Mouse (Mus musculus) limb, embryonic 15.5 days (tissue): ENCODE results near the gene Gm11541. TPM values are rescaled to one million over a fixed set of nuclear protein-coding genes. Genes with fewer than 3 reads are reported as not detected.
"Not testable (repeated sequence)": the region's sequence is repeated elsewhere in the genome, so short reads cannot be mapped to it uniquely, and the experiment has no call there.

Source experiments
- ATAC-seq: fragments of 200-750 bp; cut with Nextera tagmentation; 2 replicates; pipeline ENCODE4 v1.8.0; 2017; ENCODE audit warnings: low read depth, moderate TSS enrichment; ENCODE audit not compliant: insufficient number of reproducible peaks, low FRiP score, low TSS enrichment
- H3K27ac ChIP-seq: fragments of 300-500 bp; sonication (generic); 2 replicates; pipeline ENCODE4 v1.5.1; 2015; ENCODE audit warnings: moderate library complexity, mild to moderate bottlenecking, inconsistent platforms
- H3K27me3 ChIP-seq: fragments of 300-500 bp; sonication (generic); 2 replicates; pipeline ENCODE4 v1.6.1; 2015; ENCODE audit warnings: inconsistent platforms
- H3K36me3 ChIP-seq: fragments of 300-500 bp; sonication (generic); 2 replicates; pipeline ENCODE4 v1.6.1; 2015; ENCODE audit warnings: inconsistent platforms
- H3K4me1 ChIP-seq: fragments of 300-500 bp; sonication (generic); 2 replicates; pipeline ENCODE4 v1.6.1; 2015; ENCODE audit warnings: inconsistent platforms
- H3K4me2 ChIP-seq: fragments of 300-500 bp; sonication (generic); 2 replicates; pipeline ENCODE4 v1.6.1; 2015; ENCODE audit warnings: mild to moderate bottlenecking, inconsistent platforms
- H3K4me3 ChIP-seq: fragments of 300-500 bp; sonication (generic); 2 replicates; pipeline ENCODE4 v1.5.1; 2015; ENCODE audit warnings: mild to moderate bottlenecking, inconsistent platforms
- H3K9ac ChIP-seq: fragments of 300-500 bp; sonication (generic); 2 replicates; pipeline ENCODE4 v1.6.1; 2015; ENCODE audit warnings: inconsistent platforms
- H3K9me3 ChIP-seq: fragments of 300-500 bp; sonication (generic); 2 replicates; pipeline ENCODE4 v1.6.1; 2016; ENCODE audit warnings: inconsistent platforms
- WGBS: fragments of 180-500 bp; shearing (Covaris S2); methylation state at CpG from one replicate; pipeline ENCODE4 v1.1.7; 2015; 5-methylcytosine and 5-hydroxymethylcytosine counted together
- polyA plus RNA-seq: library from polyadenylated mRNA; unstranded; fragments of >200 nt; fragmentation: Nextera tagmentation; extraction: Ambion mirVana; gene quantifications from 2 replicates; pipeline ENCODE4 v1.2.1, GENCODE M21; 2015

Gene Gm11541
- polyA plus RNA-seq, 1 experiment from 2014 or later = 0.19 TPM

DNA sequence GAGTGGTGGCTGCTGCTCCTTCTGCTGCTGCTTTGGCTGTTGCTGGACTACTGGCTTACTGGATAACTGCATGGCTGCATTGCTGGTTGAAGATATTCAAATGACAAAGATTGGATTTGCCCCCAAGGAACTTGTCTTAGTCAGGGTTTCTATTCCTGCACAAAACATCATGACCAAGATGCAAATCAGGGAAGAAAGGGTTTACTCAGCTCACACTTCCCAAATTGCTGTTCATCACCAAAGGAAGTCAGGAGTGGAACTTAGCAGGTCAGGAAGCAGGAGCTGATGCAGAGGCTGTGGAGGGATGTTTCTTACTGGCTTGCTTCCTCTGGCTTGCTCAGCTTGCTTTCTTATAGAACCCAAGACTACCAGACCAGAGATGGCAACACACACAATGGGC lies 11.8 kb downstream of the Gm11541 start:
- not testable (repeated sequence) for H3K4me2 ChIP-seq, H3K27me3 ChIP-seq, H3K4me3 ChIP-seq, H3K27ac ChIP-seq, H3K9ac ChIP-seq, H3K4me1 ChIP-seq, H3K36me3 ChIP-seq, H3K9me3 ChIP-seq, ATAC-seq

DNA sequence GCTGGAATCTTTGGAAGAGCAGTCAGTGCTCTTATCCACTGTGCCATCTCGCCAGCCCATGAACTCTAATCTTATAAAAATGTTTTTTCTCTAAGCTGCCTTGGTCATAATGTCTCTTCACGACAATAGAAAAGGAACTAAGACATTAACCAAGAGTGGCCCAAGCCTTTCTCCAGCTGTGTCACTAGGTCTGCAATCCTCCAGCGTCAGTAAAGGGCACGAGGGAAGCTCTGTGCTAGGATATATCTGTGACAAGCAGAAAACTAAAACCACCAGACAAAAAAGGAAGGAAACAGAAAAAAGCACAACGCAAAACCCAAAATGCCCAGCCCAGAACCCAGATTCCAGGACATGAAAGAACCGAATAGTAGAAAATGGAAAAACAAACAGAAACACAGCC lies 17.1 kb downstream of the Gm11541 start:
- Histone ChIP-seq H3K9ac (no peak overlapping the region), H3K27ac (no peak overlapping the region)

DNA sequence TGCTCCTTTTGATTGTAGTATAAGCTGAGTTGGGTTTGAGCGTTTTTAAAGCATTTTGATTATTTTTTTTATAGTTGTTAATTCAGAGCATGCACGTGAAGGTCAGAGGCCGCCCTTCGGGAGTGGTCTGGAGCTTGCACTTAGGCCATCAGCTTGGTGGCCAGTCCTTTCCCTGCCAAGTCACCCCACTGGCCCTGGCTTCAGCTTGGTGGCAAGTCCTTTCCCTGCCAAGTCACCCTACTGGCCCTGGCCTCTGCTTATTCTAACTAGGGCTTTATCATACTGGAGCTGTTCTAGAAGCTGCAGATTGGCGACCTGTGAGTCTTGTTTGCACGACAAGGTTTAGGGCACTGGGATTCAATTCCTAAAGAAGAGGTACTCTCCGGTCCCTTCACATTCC lies 21.9 kb downstream of the Gm11541 start:
- H3K27me3 ChIP-seq = no peaks in the 10 kb centered on the region
- H3K36me3 ChIP-seq = no peaks in the 10 kb centered on the region
- no peak overlapping the region for H3K4me3 ChIP-seq
- no peaks in the 10 kb centered on the region for H3K9me3 ChIP-seq
- WGBS = 74% methylated on average over 7 of the region's 7 CpGs
- no peak overlapping the region for H3K4me2 ChIP-seq
- ATAC-seq = no peak
- no peak overlapping the region for H3K9ac ChIP-seq
- peaks cover 8% of the 10 kb centered on the region for H3K4me1 ChIP-seq
- H3K27ac ChIP-seq = no peak overlapping the region

More for the DNA sequence above, 17.1 kb downstream of the Gm11541 start:
- ATAC-seq = no peak
- 81% methylated on average over 6 of the region's 6 CpGs for WGBS
- H3K4me3 ChIP-seq = no peak overlapping the region
- no peaks in the 10 kb centered on the region for H3K4me1 ChIP-seq
- no peaks in the 10 kb centered on the region for H3K36me3 ChIP-seq
- no peaks in the 10 kb centered on the region for H3K27me3 ChIP-seq
- no peak overlapping the region for H3K4me2 ChIP-seq
- H3K9me3 ChIP-seq = no peaks in the 10 kb centered on the region

DNA sequence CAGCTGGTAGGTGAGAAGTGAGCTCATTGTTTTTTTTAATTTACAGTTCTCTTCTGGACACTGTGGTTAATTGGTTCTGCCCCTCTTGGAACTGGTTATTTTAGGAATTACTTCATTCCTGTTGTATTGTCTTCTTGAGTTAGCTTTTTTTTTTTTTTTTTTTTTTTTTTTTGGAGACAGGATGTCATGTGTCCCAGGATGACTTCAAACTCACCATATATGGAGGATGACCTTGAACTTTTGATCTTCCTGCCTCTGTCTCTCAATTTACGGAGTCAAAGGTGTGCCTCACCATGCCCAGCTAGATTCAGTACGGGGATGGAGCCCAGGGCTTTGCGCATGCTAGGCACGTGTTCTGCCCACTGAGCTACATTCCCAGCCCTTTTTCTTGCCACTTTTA lies 22.7 kb downstream of the Gm11541 start:
- H3K9me3 ChIP-seq = no peaks in the 10 kb centered on the region
- WGBS = 77% methylated on average over 4 of the region's 4 CpGs

DNA sequence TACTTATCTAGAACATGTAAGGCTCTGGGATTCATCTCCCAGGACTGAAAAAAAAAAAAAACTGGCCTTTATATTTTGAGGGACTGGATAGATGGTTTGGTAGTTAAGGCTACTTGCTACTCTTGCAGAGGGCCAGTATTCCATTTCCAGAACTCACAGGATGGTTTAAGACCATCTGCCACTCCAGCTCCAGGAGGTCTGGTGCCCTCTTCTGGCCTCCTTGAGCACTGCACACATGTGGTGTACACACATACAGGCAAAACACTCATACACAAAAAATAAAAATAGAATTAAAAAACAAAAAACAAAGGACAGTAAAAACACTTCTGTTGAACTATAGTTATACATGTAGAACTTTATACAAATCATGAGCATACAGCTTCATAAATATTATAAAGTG lies 23.7 kb downstream of the Gm11541 start:
- no peaks in the 10 kb centered on the region for H3K36me3 ChIP-seq
- no peak overlapping the region for H3K27ac ChIP-seq
- H3K4me3 ChIP-seq = no peak overlapping the region
- no peaks in the 10 kb centered on the region for H3K9me3 ChIP-seq
- no peak for ATAC-seq
- no peak overlapping the region for H3K4me2 ChIP-seq
- H3K9ac ChIP-seq = no peak overlapping the region
- no peaks in the 10 kb centered on the region for H3K27me3 ChIP-seq
- H3K4me1 ChIP-seq = peaks cover 19% of the 10 kb centered on the region

More for the DNA sequence above, 22.7 kb downstream of the Gm11541 start:
- H3K4me2 ChIP-seq = no peak overlapping the region
- H3K27me3 ChIP-seq = no peaks in the 10 kb centered on the region
- no peak for ATAC-seq
- H3K4me3 ChIP-seq = no peak overlapping the region
- no peak overlapping the region for H3K27ac ChIP-seq
- peaks cover 9% of the 10 kb centered on the region for H3K4me1 ChIP-seq
- H3K9ac ChIP-seq = no peak overlapping the region
- H3K36me3 ChIP-seq = no peaks in the 10 kb centered on the region

DNA sequence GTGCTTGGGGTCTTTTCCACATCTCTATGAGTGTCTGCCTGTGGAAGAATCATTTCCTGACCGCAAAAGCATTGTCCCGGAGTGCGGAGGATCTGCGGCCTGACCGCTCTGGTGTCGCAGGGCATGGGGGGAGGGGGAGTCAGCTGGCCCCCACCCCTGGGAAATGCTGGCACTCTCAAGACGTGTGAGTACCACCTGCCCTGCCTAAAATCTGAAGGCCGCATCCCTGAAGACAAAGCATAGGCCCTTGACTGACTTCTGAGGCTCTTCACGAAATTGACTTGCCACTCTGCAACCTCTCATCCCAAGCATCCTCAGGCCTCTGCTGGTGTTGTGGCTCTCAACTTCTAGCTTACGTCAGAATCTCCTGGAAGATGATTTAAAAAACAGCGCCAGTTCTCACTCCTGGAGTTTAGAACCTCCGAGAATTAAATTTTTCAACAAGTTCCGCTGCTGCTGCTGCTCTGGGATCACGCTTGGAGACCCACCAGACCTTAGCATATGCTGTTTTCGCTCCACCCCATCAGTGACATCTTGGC lies 26.6 kb downstream of the Gm11541 start:
- no peak for ATAC-seq
- Histone ChIP-seq H3K27ac (peak overlapping the region; percentile 94), H3K27me3 (no peaks in the 10 kb centered on the region), H3K4me1 (peaks cover 30% of the 10 kb centered on the region), H3K36me3 (no peaks in the 10 kb centered on the region), H3K9me3 (no peaks in the 10 kb centered on the region), H3K4me3 (peak overlapping the region; percentile 97), H3K4me2 (peak overlapping the region; percentile 75), H3K9ac (peak overlapping the region; percentile 99; the same call in 1 of the 2 replicates)
- 25% methylated on average over 15 of the region's 15 CpGs for WGBS

DNA sequence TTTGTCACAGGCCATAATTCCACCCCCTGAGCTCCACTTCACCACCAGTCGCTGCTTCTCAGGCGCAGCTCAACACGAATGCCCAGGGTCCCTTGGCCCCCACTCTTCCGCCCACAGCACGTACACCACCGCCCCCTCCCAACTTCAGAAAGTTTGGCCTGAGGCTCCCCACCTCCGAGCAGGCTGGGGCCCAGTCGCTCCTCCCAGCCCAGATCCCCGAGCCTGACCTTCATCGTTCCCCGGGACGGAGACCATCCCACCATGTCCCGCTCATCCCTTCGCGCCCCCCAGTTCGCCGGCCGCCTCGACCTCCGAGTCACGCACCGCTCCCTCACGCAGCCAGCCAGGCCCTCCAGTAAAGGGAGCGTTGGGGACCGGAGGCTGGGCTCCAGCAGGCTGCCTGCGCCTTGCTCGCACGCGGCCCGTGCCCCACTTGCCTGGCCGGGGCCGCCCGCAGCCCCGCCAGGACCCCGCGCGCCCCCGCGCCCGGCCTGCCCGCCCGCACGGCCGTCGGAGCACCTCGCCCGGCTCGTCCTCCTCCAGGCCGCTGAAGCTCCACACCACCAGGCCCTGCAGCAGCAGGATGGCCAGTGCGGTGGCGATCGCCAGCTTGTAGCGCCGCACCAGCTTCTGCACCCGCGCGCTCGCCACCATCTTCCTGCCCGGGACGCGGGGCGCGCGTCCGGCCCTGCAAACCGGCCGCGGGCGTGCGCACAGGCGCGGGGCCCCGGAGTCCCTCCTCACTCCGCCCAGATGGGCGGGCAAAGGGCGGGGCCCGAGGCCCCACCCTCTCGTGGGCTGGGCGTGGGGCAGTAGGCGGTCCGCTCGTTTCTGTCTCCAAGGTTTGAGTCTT lies 27.3 kb downstream of the Gm11541 start, which contains the start of gene Xylt2:
Gene Xylt2 (minus strand): TSS at position 762 of the 853 bp plus-strand sequence.
- Histone ChIP-seq H3K9me3 (no peaks in the 10 kb centered on the region), H3K27me3 (no peaks in the 10 kb centered on the region), H3K27ac (peak within 1 kb of the TSS; percentile 94), H3K4me2 (peak within 1 kb of the TSS; percentile 75), H3K4me1 (peaks cover 30% of the 10 kb centered on the region), H3K4me3 (peak within 1 kb of the TSS; percentile 97), H3K9ac (peak within 1 kb of the TSS; percentile 99), H3K36me3 (no peaks in the 10 kb centered on the region; the same call in 1 of the 2 replicates)
- under 1% methylated on average over 82 of the region's 82 CpGs for WGBS
- ATAC-seq = peak; percentile 94

DNA sequence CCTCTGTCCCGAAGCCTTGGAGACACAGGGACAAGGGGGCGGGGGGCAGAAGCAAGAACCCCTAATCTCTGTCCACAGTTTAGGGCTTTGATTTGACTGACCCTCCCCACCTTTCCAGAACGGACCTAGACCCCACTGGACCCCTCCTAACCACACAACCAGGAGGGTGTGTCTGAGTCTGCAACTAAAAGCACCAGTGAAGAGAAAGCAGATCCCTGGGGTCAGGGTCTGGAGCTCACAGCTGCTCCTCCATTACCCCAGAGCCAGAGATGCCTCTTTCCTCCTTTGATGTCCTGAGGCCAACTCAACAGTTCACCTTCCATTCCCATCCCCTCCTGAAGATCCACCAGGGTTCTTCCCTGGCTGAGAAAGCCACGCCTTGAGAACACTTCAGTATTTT lies 28.0 kb downstream of the Gm11541 start:
- Histone ChIP-seq H3K4me1 (peaks cover 30% of the 10 kb centered on the region), H3K9ac (peak overlapping the region; percentile 99), H3K27me3 (no peaks in the 10 kb centered on the region), H3K9me3 (no peaks in the 10 kb centered on the region), H3K36me3 (peaks cover 3% of the 10 kb centered on the region; the same call in 1 of the 2 replicates), H3K4me3 (peak overlapping the region; percentile 97), H3K4me2 (peak overlapping the region; percentile 75), H3K27ac (peak overlapping the region; percentile 94)
- ATAC-seq = no peak
- WGBS = 37% methylated on average over 4 of the region's 4 CpGs

DNA sequence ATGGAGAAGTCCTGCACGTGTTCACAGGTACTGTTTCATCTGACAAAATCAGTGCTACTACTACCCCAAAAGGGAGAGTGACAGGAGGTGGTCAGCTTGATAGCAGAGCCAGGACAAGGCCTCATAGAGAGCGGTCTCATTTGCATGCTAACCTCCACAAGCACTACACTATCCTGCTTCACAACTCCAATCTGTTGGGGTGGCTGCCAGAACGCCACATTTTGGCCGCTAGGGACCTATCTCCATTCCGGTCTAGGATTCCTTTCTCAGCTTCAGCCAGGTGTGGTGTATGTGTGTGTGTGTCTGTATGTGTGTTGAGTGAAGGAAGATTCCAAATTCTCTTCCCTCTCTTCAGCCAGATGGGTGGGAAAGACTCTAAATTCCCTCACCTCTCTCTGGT lies 28.9 kb downstream of the Gm11541 start:
- Histone ChIP-seq H3K4me2 (peak overlapping the region; percentile 75; the same call in 1 of the 2 replicates), H3K4me1 (peaks cover 30% of the 10 kb centered on the region), H3K36me3 (peaks cover 9% of the 10 kb centered on the region), H3K27ac (no peak overlapping the region), H3K27me3 (no peaks in the 10 kb centered on the region), H3K9ac (no peak overlapping the region), H3K4me3 (peak overlapping the region; percentile 8; the same call in 1 of the 2 replicates), H3K9me3 (no peaks in the 10 kb centered on the region)
- ATAC-seq = no peak
- WGBS = 73% methylated on average over 5 of the region's 5 CpGs

DNA sequence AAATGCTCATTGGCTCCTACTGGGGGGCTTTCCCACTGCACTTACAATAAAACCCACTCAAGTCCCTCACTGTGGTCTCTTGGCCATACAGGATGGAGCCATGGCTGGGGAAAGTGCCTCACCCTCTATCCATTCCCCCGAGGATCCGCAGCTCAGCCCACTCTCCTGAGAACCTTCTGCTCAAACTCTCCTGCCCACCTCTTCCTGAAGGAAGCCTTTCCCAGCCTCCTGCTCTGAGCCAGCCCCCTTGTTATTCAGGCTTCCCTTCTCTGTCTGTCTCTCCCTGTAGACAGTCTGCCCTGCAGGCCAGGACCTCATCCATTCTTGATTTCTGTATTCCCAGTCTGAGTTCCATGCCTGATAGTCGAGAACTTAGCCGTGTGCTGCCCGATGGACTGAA lies 29.3 kb downstream of the Gm11541 start:
- no peak overlapping the region for H3K4me3 ChIP-seq
- 81% methylated on average over 5 of the region's 5 CpGs for WGBS
- no peak overlapping the region for H3K4me2 ChIP-seq
- H3K4me1 ChIP-seq = peaks cover 30% of the 10 kb centered on the region
- H3K36me3 ChIP-seq = peaks cover 13% of the 10 kb centered on the region
- no peaks in the 10 kb centered on the region for H3K9me3 ChIP-seq
- no peak overlapping the region for H3K9ac ChIP-seq
- no peak for ATAC-seq
- no peak overlapping the region for H3K27ac ChIP-seq
- no peaks in the 10 kb centered on the region for H3K27me3 ChIP-seq

DNA sequence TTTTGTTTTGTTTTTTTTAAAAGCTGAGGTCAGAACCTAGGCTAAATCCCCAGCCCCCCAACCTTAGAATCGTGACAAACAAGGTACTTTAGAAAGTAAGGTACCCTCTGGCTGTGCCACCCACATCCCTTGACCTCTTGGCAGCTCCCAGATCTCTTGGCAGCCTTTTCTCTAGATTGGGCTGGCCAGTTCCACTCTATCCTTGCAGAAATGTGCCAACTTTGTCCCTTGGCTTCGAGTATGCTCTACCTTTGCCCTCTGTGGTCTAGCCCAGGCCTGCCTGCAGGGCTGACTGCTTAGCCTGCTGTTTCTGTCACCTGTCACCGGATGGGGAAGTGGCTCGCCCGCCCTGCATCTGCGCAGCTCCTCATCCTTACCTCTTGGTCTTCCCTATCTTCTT lies 39.0 kb downstream of the Gm11541 start:
- H3K9me3 ChIP-seq = no peaks in the 10 kb centered on the region
- no peak overlapping the region for H3K27ac ChIP-seq
- H3K27me3 ChIP-seq = no peaks in the 10 kb centered on the region
- no peak overlapping the region for H3K9ac ChIP-seq
- WGBS = 92% methylated on average over 6 of the region's 6 CpGs
- no peak overlapping the region for H3K4me3 ChIP-seq
- no peak for ATAC-seq
- no peaks in the 10 kb centered on the region for H3K4me1 ChIP-seq
- H3K36me3 ChIP-seq = peaks cover 94% of the 10 kb centered on the region
- no peak overlapping the region for H3K4me2 ChIP-seq

DNA sequence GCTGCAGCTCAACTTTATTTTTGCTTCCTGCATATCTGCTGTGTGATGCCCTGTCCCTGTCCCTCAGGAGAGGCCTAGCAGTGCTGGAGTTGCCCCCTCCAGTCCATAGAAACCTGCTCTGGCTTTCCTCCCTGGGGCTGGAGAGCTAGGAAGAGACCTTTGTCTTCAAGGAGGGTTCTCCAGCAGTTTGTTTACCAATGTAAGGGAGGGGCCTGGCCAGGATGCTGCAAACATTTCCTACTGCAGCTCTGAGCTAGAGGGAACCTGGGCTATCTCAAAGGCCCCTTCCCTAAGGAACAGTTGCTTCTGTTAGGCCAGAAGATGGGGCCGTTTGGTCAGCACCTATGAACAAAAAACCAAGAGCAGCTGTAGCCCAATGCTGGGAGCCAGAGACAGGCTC lies 43.0 kb downstream of the Gm11541 start:
- Histone ChIP-seq H3K4me1 (no peaks in the 10 kb centered on the region), H3K36me3 (peaks cover 87% of the 10 kb centered on the region), H3K4me2 (no peak overlapping the region), H3K27me3 (no peaks in the 10 kb centered on the region), H3K27ac (no peak overlapping the region), H3K9me3 (no peaks in the 10 kb centered on the region), H3K4me3 (no peak overlapping the region), H3K9ac (no peak overlapping the region)
- no peak for ATAC-seq
- WGBS = 55% methylated on average over 1 of the region's 1 CpGs
